Mouse (Mus musculus) hindbrain, postnatal 0 days (tissue): Measurements from ENCODE around the gene Nfib. TPM values are rescaled to one million over a fixed set of nuclear protein-coding genes. Genes with fewer than 3 reads are reported as not detected.

ENCODE experiments used
- ATAC-seq: fragments of 200-750 bp; cut with Nextera tagmentation; 2 replicates; pipeline ENCODE4 v1.8.0; 2017; ENCODE audit warnings: mild to moderate bottlenecking, moderate TSS enrichment, moderate library complexity
- DNase-seq: peaks from one replicate; pipeline ENCODE4 v3.0.0-alpha.2; 2015; ENCODE audit warnings: low spot score
- H3K27ac ChIP-seq: fragments of 300-500 bp; sonication (generic); 2 replicates; pipeline ENCODE4 v1.5.1; 2014; ENCODE audit warnings: mild to moderate bottlenecking
- H3K27me3 ChIP-seq: fragments of 300-500 bp; sonication (generic); 2 replicates; pipeline ENCODE4 v1.6.1; 2014; ENCODE audit warnings: low read length, mixed read lengths; ENCODE audit not compliant: insufficient read depth
- H3K36me3 ChIP-seq: fragments of 300-500 bp; sonication (generic); 2 replicates; pipeline ENCODE4 v1.6.1; 2014; ENCODE audit warnings: low read length, mixed read lengths; ENCODE audit not compliant: insufficient read depth
- H3K4me1 ChIP-seq: fragments of 300-500 bp; sonication (generic); 2 replicates; pipeline ENCODE4 v1.6.1; 2014; ENCODE audit warnings: antibody characterized with exemption, low read length, mixed read lengths; ENCODE audit not compliant: insufficient read depth
- H3K4me2 ChIP-seq: fragments of 300-500 bp; sonication (generic); 2 replicates; pipeline ENCODE4 v1.6.1; 2014; ENCODE audit warnings: low read depth, mild to moderate bottlenecking, low read length, moderate library complexity, mixed read lengths
- H3K4me3 ChIP-seq: fragments of 300-500 bp; sonication (generic); 2 replicates; pipeline ENCODE4 v1.5.1; 2014; ENCODE audit warnings: low read length
- H3K9ac ChIP-seq: fragments of 300-500 bp; sonication (generic); replicated peaks from 2 replicates; pipeline ENCODE4 v1.6.1; 2014; ENCODE audit warnings: mild to moderate bottlenecking, low read length, moderate library complexity, mixed read lengths
- H3K9me3 ChIP-seq: fragments of 300-500 bp; sonication (generic); 2 replicates; pipeline ENCODE4 v1.6.1; 2016; ENCODE audit warnings: low read length, mixed read lengths
- CTCF ChIP-seq: IDR thresholded peaks from 2 replicates; pipeline ENCODE4 v1.5.1; 2016; ENCODE audit warnings: antibody characterized with exemption, control low read depth, low read depth
- WGBS: fragments of 180-500 bp; shearing (Covaris S2); extraction: QIAGEN DNeasy Blood & Tissue Kit; methylation state at CpG from one replicate; pipeline ENCODE4 v1.1.7; 2014; 5-methylcytosine and 5-hydroxymethylcytosine counted together
- polyA plus RNA-seq: library from polyadenylated mRNA; unstranded; fragments of >200 nt; fragmentation: Nextera tagmentation; extraction: Ambion mirVana; gene quantifications from 2 replicates; pipeline ENCODE4 v1.2.1, GENCODE M21; 2015
- total RNA-seq: library from RNA; depleted of rRNA; stranded (reverse); fragments of >200 nt; gene quantifications from 2 replicates; pipeline ENCODE4 v1.2.3, GENCODE M21; 2014; rRNA removed

The Nfib gene
- 91.5 and 112 TPM in 2 replicates for total RNA-seq
- polyA plus RNA-seq: 69.8 and 73.3 TPM in 2 replicates

- Histone ChIP-seq H3K4me3 (peak within 1 kb of the TSS; percentile 34), H3K4me1 (peaks cover 9% of the 10 kb centered on the region), H3K9ac (peak within 1 kb of the TSS; percentile 21; the same call in 1 of the 2 replicates), H3K27me3 (no peaks in the 10 kb centered on the region), H3K27ac (peak within 1 kb of the TSS; percentile 73), H3K4me2 (peak within 1 kb of the TSS; percentile 58), H3K36me3 (no peaks in the 10 kb centered on the region), H3K9me3 (no peaks in the 10 kb centered on the region)
- 12% methylated on average over 23 of the region's 23 CpGs for WGBS
- TF ChIP-seq CTCF: no peak
- DNase-seq: peak; percentile 51
- peak; percentile 65 for ATAC-seq
Measured at GRCm38 (mm10) chr4:82704841-82705794, at the start of gene Nfib. Nfib (minus strand) TSS chr4:82705750.

GRCm38 (mm10) chr4:82735764-82736163 lies 30.2 kb upstream of the Nfib start:
- ATAC-seq (no peak), DNase-seq (no peak)
- Histone ChIP-seq H3K36me3 (no peaks in the 10 kb centered on the region), H3K27me3 (no peaks in the 10 kb centered on the region), H3K4me1 (no peaks in the 10 kb centered on the region), H3K27ac (no peak overlapping the region), H3K9ac (no peak overlapping the region), H3K9me3 (no peaks in the 10 kb centered on the region), H3K4me2 (no peak overlapping the region), H3K4me3 (no peak overlapping the region)
- TF ChIP-seq CTCF: no peak
- 81% methylated on average over 5 of the region's 5 CpGs for WGBS

- Histone ChIP-seq H3K4me2 (no peak overlapping the region), H3K27ac (no peak overlapping the region), H3K36me3 (no peaks in the 10 kb centered on the region), H3K4me1 (no peaks in the 10 kb centered on the region), H3K9me3 (no peaks in the 10 kb centered on the region), H3K27me3 (no peaks in the 10 kb centered on the region), H3K4me3 (no peak overlapping the region), H3K9ac (no peak overlapping the region)
- DNase-seq: no peak
- 89% methylated on average over 22 of the region's 22 CpGs for WGBS
- no peak for TF ChIP-seq CTCF
- no peak for ATAC-seq
Measured at GRCm38 (mm10) chr4:82734765-82735481, 29.4 kb upstream of the Nfib start.

- no peak for TF ChIP-seq CTCF
- no peak overlapping the region for H3K4me3 ChIP-seq
- no peak overlapping the region for H3K9ac ChIP-seq
- ATAC-seq (no peak), DNase-seq (no peak)
- H3K27me3 ChIP-seq: no peaks in the 10 kb centered on the region
- no peaks in the 10 kb centered on the region for H3K36me3 ChIP-seq
- H3K4me1 ChIP-seq: no peaks in the 10 kb centered on the region
- H3K4me2 ChIP-seq: no peak overlapping the region
- H3K27ac ChIP-seq: no peak overlapping the region
- 59% methylated on average over 5 of the region's 5 CpGs for WGBS
- no peaks in the 10 kb centered on the region for H3K9me3 ChIP-seq
Measured at GRCm38 (mm10) chr4:82734348-82734747, 28.8 kb upstream of the Nfib start.

- Histone ChIP-seq H3K4me1 (no peaks in the 10 kb centered on the region), H3K36me3 (no peaks in the 10 kb centered on the region), H3K4me2 (no peak overlapping the region), H3K4me3 (no peak overlapping the region), H3K27me3 (no peaks in the 10 kb centered on the region), H3K9me3 (no peaks in the 10 kb centered on the region), H3K9ac (no peak overlapping the region), H3K27ac (no peak overlapping the region)
- 80% methylated on average over 3 of the region's 3 CpGs for WGBS
- ATAC-seq (no peak), DNase-seq (no peak)
- TF ChIP-seq CTCF: no peak
Measured at GRCm38 (mm10) chr4:82733636-82734035, 28.1 kb upstream of the Nfib start.

GRCm38 (mm10) chr4:82730248-82730887 lies 24.8 kb upstream of the Nfib start:
- no peaks in the 10 kb centered on the region for H3K36me3 ChIP-seq
- H3K27ac ChIP-seq: peak overlapping the region; percentile 11; the same call in 1 of the 2 replicates
- H3K9me3 ChIP-seq: no peaks in the 10 kb centered on the region
- no peaks in the 10 kb centered on the region for H3K27me3 ChIP-seq
- H3K4me3 ChIP-seq: no peak overlapping the region
- DNase-seq: peak; percentile 15
- 27% methylated on average over 5 of the region's 5 CpGs for WGBS
- peak; percentile 73; the same call in 1 of the 2 replicates for ATAC-seq
- no peak overlapping the region for H3K4me2 ChIP-seq
- H3K4me1 ChIP-seq: no peaks in the 10 kb centered on the region
- no peak for TF ChIP-seq CTCF
- H3K9ac ChIP-seq: no peak overlapping the region
